Mouse (Mus musculus) heart, adult 18-20 months (tissue): ENCODE results near the gene Gtf2ird1. TPM values are rescaled to one million over a fixed set of nuclear protein-coding genes. Genes with fewer than 3 reads are reported as not detected.
"Not testable (repeated sequence)": the region's sequence is repeated elsewhere in the genome, so short reads cannot be mapped to it uniquely, and the experiment has no call there.

Experiments used
- DNase-seq, 2 experiments: peaks; one replicate each; pipeline ENCODE4 v3.0.0; 2021 to 2022; ENCODE audit warnings: mixed read lengths in 1 of 2
- total RNA-seq, 2 experiments: library from RNA; stranded (reverse); gene quantifications; 2 replicates each; pipeline ENCODE4 v1.2.3; 2021

Gtf2ird1 gene
- total RNA-seq, 2 experiments from 2014 or later, result 18.2 to 20.5 TPM

- DNase-seq, result no peak
Observed at GRCm38 (mm10) chr5:134409606-134410306, 46.8 kb downstream of the Gtf2ird1 start.

DNA sequence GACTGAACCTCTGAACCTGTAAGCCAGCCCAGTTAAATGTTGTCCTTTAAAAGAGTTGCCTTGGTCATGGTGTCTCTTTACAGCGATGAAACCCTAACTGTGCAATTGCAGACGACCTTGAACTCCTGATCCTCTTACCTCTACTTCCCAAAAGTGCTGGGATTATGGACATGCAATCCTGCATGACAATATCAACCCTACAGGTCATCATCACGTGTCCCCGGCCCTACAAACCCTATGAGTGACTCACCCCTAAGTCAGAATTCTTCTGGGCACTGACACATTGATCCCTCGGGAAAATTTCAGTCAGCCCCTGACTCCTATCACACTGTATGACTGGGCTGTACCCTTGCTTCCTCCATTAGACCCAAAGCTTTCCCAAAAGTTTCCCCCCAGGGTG is 48.4 kb downstream of the Gtf2ird1 start:
- no peak for DNase-seq

DNA sequence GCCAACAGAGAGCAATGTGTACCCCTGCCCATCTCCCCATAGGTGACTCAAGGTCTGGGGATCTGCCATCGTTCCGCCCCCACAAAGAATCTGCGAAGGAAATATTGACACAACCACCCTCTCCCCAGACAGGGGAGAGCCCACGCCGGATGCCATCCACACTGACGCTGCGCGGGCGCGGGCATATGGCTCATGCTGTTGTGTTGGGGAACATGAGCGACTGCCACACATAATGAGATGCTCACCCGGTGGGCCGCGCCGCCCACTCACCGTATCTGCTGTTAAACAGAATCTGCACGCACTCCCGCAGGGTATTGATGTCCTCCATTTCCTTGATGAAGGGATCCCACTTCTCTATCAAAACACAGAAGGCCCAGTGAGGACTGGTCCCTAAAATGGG is 54.7 kb downstream of the Gtf2ird1 start:
- no peak for DNase-seq

GRCm38 (mm10) chr5:134397434-134398163 is 58.9 kb downstream of the Gtf2ird1 start:
- no peak for DNase-seq

- peak; percentile 44 to 59 for DNase-seq
Observed at GRCm38 (mm10) chr5:134396519-134396918, 60.0 kb downstream of the Gtf2ird1 start.

- DNase-seq, result peak; percentile 42 to 72
Observed at GRCm38 (mm10) chr5:134394624-134395023, 61.9 kb downstream of the Gtf2ird1 start.

DNA sequence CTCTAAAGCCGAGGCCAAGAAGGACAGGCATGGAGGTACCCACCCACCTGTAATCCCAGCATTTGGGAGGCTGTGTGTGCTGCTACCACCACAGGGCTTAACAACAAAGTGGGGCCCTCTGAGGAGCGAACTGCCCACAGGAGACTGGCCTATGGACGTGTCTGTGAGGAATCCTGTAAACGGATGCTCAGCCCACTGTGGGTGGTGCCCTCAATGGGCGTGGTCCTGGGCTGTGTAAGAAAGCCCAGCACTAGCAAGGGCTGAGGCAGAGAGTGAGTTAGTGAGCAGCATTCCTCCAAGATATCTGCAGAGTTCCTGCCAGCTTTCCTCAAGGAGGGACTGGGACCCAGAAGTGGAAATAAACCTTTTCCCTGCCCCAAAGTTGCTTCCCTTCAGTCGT is 62.9 kb downstream of the Gtf2ird1 start:
- DNase-seq, result peak in 1 of 2 experiments; percentile 30

GRCm38 (mm10) chr5:134385106-134385505 is 71.4 kb downstream of the Gtf2ird1 start:
- DNase-seq, result peak; percentile 48 to 78

DNA sequence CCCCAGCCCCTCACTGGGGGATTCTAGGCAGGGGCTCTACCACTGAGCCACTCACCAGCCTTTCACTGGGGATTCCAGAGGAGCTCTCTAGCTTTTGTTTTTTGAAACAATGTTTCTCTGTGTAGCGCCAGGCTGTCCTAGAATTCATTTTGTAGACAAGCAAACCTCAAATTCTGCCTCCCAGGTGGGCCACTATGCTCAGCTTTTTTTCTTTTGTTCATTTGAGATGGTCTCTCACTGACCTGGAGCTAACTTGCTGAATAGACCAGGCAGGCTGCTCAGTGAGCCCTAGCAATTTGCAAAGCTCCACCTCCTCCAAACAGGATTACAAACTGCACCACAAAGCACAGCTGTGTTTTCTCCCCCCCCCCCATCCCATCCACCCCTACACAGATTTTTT is 81.3 kb downstream of the Gtf2ird1 start:
- no peak for DNase-seq

DNA sequence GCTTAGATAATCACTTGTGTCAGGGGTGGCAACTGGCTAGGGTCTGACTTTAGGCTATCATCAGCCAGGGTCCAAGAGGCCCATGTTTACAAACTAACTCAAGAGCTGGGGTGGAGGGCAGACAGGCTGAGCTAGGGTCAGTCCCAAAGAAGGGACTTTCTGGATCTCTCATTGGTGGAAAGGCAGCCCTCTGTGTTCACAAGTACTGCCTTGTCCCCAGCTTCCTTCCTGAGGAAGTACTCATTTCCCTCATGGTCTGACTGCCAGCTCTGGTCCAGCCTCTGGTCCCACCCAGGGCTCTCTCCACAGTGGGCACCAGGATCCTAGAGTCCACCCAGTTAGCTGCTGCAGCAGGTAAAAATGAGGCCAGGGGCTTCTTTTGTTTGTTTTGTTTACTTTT is 82.0 kb downstream of the Gtf2ird1 start:
- peak; percentile 62 to 87 for DNase-seq

DNA sequence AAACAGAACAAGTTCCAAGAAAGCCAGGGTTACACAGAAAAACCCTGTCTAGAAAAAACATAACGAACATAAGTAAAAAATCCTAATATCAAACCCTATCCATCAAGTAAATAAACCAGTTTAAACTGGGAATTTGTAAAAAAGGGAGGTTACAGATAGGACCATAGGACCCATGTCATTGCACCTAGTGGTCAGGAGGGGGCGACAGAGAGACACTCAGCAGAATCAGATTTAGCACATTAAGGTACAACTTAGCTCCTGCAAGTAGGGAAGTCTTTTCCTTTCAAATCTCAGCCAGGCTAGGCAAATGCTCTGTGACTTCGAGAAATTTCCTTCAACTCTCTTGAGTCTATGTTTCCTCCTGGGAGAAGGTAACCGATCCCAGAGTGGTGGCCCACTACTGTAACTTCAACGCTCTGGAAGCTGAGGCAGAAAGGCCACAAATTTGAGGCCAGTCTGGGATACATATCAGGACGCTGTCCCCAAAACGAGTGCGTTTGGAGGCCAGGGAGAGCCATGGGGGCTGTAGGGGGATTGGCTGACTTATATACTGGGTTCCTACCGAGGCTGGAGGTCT is 82.5 kb downstream of the Gtf2ird1 start:
- DNase-seq, result peak; percentile 72 to 79

DNA sequence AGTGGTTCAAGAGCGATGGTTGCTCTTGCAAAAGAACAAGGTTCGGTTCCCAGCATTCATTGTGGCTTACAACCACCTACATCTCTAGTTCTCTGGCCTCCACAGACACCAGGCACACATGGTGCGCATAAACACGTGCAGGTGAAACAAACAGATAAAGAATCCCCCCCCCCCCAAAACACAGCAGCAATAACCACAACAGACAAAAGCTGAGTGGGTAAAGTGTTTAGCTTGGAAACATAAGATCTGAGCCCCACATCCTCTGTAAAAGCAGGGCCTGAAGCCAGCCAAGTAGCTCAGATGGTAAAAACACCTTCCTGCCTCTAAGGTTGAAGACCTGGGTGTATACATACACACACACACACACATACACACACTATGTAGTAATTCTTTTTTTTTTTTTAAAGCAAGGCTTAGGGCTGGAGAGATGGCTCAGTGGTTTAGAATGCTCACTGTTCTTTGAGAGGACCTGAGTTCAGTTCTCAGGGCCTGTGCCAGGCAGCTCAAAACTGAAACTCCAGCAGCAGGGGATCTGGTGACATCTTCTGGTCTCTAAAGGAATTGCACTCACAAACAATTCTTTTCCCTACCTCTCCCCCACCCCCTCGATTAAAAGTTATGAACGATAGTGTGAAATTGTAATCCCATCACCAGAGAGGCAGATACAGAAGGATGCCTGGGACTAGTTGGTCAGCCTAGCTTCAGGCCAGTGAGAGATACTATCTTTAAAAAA is 83.4 kb downstream of the Gtf2ird1 start:
- no peak for DNase-seq

GRCm38 (mm10) chr5:134371511-134372289 is 84.8 kb downstream of the Gtf2ird1 start:
- no peak for DNase-seq

DNA sequence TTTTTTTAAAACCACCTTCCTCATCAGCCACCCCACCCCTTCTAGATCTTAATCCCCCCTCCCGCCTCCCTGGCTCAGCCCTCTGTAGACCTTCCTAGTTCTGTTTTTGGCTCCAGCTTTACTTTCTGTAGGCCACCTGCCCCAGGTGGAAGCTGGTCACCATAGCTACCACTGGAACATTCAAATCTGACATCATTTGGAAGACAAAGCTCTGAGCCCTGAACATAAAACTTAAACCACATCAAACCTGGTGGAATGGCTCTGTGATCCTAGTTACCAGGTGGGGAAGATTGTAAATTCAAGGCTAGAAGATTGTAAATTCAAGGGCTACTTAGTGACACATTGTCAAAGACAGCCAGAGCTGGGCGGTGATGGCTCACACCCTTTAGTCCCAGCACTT is 85.7 kb downstream of the Gtf2ird1 start:
- DNase-seq, result no peak

- no peak for DNase-seq
Observed at GRCm38 (mm10) chr5:134359101-134359500, 97.4 kb downstream of the Gtf2ird1 start.

- DNase-seq, result not testable (repeated sequence)
Observed at GRCm38 (mm10) chr5:134355372-134355771, 101.1 kb downstream of the Gtf2ird1 start.

- no peak for DNase-seq
Observed at GRCm38 (mm10) chr5:134353117-134353516, 103.4 kb downstream of the Gtf2ird1 start.

DNA sequence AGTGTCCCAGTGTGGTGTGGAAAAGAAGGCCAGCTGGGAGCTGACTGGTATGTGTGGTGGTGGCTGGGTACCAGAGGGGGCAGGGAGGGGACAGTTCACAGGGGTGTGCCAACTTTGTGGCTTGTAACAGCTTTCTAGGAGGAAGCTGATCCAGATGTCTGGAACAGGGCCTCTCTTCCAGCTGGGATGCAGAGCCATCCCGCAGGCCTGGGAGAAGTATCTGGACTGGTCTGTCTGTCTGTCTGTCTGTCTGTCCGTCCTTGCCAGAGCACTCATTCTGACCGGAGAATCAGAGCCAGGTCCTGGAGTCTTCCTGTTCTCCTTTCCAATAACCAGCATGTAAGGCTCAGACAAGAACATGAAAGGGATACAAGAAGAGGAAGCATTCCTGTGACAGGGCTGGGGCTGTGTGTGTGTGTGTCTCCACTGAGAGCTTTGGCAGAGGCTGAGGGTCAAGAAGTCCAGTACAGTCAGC is 104.0 kb downstream of the Gtf2ird1 start:
- DNase-seq, result peak; percentile 39 to 46

DNA sequence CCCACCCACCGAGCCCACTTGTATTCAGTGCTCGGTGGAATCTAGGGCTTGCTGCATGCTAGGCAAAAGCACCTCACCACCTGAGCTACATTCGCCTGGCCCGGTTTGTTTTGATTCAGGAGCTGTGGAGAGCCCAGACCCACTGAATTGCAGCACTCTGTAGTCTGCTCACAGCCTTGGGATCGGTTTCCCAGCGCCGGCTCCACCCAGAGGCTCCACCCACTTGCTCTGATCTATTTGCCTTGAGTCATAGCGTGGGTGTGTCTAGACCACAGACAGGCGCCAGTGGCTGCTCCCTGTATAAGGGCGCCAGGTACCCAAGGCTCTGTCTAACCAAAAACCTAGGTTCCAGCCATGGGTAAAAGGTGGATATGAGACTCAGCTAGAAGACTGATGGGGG is 105.9 kb downstream of the Gtf2ird1 start:
- DNase-seq, result peak; percentile 61 to 74

GRCm38 (mm10) chr5:134347066-134347465 is 109.5 kb downstream of the Gtf2ird1 start:
- no peak for DNase-seq

GRCm38 (mm10) chr5:134345449-134345848 is 111.1 kb downstream of the Gtf2ird1 start:
- no peak for DNase-seq

DNA sequence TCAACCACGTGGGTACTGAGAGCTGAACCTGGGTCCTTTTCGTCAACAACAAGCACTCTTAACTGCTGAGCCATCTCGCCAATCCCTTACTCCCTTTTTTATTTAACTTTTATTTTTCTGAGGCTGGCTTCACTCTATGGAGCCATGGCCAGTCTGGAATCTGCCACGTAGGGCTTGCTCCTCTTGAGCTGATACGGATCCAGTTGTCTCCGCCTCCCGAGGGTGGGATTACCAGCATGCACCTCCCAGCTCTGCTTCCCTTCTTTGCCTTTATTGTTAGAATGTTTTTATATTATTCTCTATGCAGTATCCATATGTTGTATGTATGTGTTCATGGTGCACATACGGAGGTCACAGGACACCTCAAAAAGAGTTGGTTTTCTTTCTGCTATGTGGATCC is 112.4 kb downstream of the Gtf2ird1 start:
- DNase-seq, result no peak
